Mouse (Mus musculus): Measurements from ENCODE around the gene Klhl23. TPM values are rescaled to one million over a fixed set of nuclear protein-coding genes. Genes with fewer than 3 reads are reported as not detected.

Gene Klhl23
- polyA plus RNA-seq, 1 experiment from 2014 or later = 53.7 TPM

- peak; percentile 93 for ATAC-seq (replicated peaks; ENCODE audit: insufficient number of reproducible peaks, low FRiP score, low TSS enrichment)
- no peaks in the 10 kb centered on the region for H3K27me3 ChIP-seq (ENCODE audit: control insufficient read depth, insufficient read depth, low read length)
- peaks cover 6% of the 10 kb centered on the region for H3K36me3 ChIP-seq (ENCODE audit: control insufficient read depth, insufficient read depth, low read length)
- peak within 1 kb of the TSS; percentile 90 for H3K27ac ChIP-seq (ENCODE audit: low read depth, low read length)
- peak within 1 kb of the TSS; percentile 75 for H3K4me2 ChIP-seq
- peaks cover 2% of the 10 kb centered on the region; the same call in 1 of the 2 replicates for H3K4me1 ChIP-seq (ENCODE audit: control insufficient read depth, insufficient read depth, low read length)
- under 1% methylated on average over 64 of the region's 66 CpGs for WGBS (ENCODE audit: insufficient replicate concordance)
- H3K4me3 ChIP-seq (ENCODE audit: low read depth, low read length) = peak within 1 kb of the TSS; percentile 99
- no peaks in the 10 kb centered on the region for H3K9me3 ChIP-seq (replicated peaks; ENCODE audit: control insufficient read depth, low read length)
- H3K9ac ChIP-seq (ENCODE audit: low read depth, low read length) = peak within 1 kb of the TSS; percentile 99
These were observed 39.8 kb downstream of the Klhl23 start, which contains the start of gene Ssb for GRCm38 (mm10) chr2:69861485-69862091. Gene Ssb (plus strand): TSS chr2:69861562.

GRCm38 (mm10) chr2:69862117-69862657 lies 40.4 kb downstream of the Klhl23 start:
- Histone ChIP-seq H3K4me2 (peak overlapping the region; percentile 75), H3K4me3 (ENCODE audit: low read depth, low read length) (peak overlapping the region; percentile 99), H3K4me1 (ENCODE audit: control insufficient read depth, insufficient read depth, low read length) (peaks cover 2% of the 10 kb centered on the region; the same call in 1 of the 2 replicates), H3K27me3 (ENCODE audit: control insufficient read depth, insufficient read depth, low read length) (no peaks in the 10 kb centered on the region), H3K9me3 (replicated peaks; ENCODE audit: control insufficient read depth, low read length) (no peaks in the 10 kb centered on the region), H3K9ac (ENCODE audit: low read depth, low read length) (peak overlapping the region; percentile 99), H3K27ac (ENCODE audit: low read depth, low read length) (peak overlapping the region; percentile 90), H3K36me3 (ENCODE audit: control insufficient read depth, insufficient read depth, low read length) (peaks cover 8% of the 10 kb centered on the region)
- 2% methylated on average over 13 of the region's 13 CpGs for WGBS (ENCODE audit: insufficient replicate concordance)
- ATAC-seq (replicated peaks; ENCODE audit: insufficient number of reproducible peaks, low FRiP score, low TSS enrichment) = no peak

GRCm38 (mm10) chr2:69883990-69884391 lies 62.2 kb downstream of the Klhl23 start:
- Histone ChIP-seq H3K27ac (ENCODE audit: low read depth, low read length) (no peak overlapping the region), H3K9ac (ENCODE audit: low read depth, low read length) (no peak overlapping the region), H3K9me3 (replicated peaks; ENCODE audit: control insufficient read depth, low read length) (no peaks in the 10 kb centered on the region), H3K27me3 (ENCODE audit: control insufficient read depth, insufficient read depth, low read length) (no peaks in the 10 kb centered on the region), H3K4me1 (ENCODE audit: control insufficient read depth, insufficient read depth, low read length) (0 out of 2 replicates have a peak, but pooled peaks cover 3% of the 10 kb centered on the region), H3K4me3 (ENCODE audit: low read depth, low read length) (no peak overlapping the region), H3K4me2 (peak overlapping the region; percentile 85), H3K36me3 (ENCODE audit: control insufficient read depth, insufficient read depth, low read length) (no peaks in the 10 kb centered on the region)
- no peak for ATAC-seq (replicated peaks; ENCODE audit: insufficient number of reproducible peaks, low FRiP score, low TSS enrichment)
- 70% methylated on average over 2 of the region's 2 CpGs for WGBS (ENCODE audit: insufficient replicate concordance)

- H3K27me3 ChIP-seq (ENCODE audit: control insufficient read depth, insufficient read depth, low read length) = no peaks in the 10 kb centered on the region
- ATAC-seq (replicated peaks; ENCODE audit: insufficient number of reproducible peaks, low FRiP score, low TSS enrichment) = no peak
- H3K4me3 ChIP-seq (ENCODE audit: low read depth, low read length) = peak overlapping the region; percentile 78
- H3K4me2 ChIP-seq = peak overlapping the region; percentile 85
- H3K9me3 ChIP-seq (replicated peaks; ENCODE audit: control insufficient read depth, low read length) = no peaks in the 10 kb centered on the region
- H3K4me1 ChIP-seq (ENCODE audit: control insufficient read depth, insufficient read depth, low read length) = 0 out of 2 replicates have a peak, but pooled peaks cover 3% of the 10 kb centered on the region
- H3K36me3 ChIP-seq (ENCODE audit: control insufficient read depth, insufficient read depth, low read length) = no peaks in the 10 kb centered on the region
- H3K27ac ChIP-seq (ENCODE audit: low read depth, low read length) = no peak overlapping the region
- WGBS (ENCODE audit: insufficient replicate concordance) = 50% methylated on average over 6 of the region's 6 CpGs
- H3K9ac ChIP-seq (ENCODE audit: low read depth, low read length) = peak overlapping the region; percentile 94; the same call in 1 of the 2 replicates
These were observed 62.8 kb downstream of the Klhl23 start for GRCm38 (mm10) chr2:69884581-69884980.

- Histone ChIP-seq H3K27ac (ENCODE audit: low read depth, low read length) (peak overlapping the region; percentile 57), H3K4me2 (peak overlapping the region; percentile 85), H3K9me3 (replicated peaks; ENCODE audit: control insufficient read depth, low read length) (no peaks in the 10 kb centered on the region), H3K27me3 (ENCODE audit: control insufficient read depth, insufficient read depth, low read length) (no peaks in the 10 kb centered on the region), H3K4me1 (ENCODE audit: control insufficient read depth, insufficient read depth, low read length) (0 out of 2 replicates have a peak, but pooled peaks cover 3% of the 10 kb centered on the region), H3K4me3 (ENCODE audit: low read depth, low read length) (peak overlapping the region; percentile 78), H3K9ac (ENCODE audit: low read depth, low read length) (peak overlapping the region; percentile 94), H3K36me3 (ENCODE audit: control insufficient read depth, insufficient read depth, low read length) (no peaks in the 10 kb centered on the region)
- ATAC-seq (replicated peaks; ENCODE audit: insufficient number of reproducible peaks, low FRiP score, low TSS enrichment) = 0 out of 2 replicates have a peak, but pooled peaks have one; percentile 22
- WGBS (ENCODE audit: insufficient replicate concordance) = 5% methylated on average over 12 of the region's 12 CpGs
These were observed 63.3 kb downstream of the Klhl23 start for GRCm38 (mm10) chr2:69885050-69885449.

DNA sequence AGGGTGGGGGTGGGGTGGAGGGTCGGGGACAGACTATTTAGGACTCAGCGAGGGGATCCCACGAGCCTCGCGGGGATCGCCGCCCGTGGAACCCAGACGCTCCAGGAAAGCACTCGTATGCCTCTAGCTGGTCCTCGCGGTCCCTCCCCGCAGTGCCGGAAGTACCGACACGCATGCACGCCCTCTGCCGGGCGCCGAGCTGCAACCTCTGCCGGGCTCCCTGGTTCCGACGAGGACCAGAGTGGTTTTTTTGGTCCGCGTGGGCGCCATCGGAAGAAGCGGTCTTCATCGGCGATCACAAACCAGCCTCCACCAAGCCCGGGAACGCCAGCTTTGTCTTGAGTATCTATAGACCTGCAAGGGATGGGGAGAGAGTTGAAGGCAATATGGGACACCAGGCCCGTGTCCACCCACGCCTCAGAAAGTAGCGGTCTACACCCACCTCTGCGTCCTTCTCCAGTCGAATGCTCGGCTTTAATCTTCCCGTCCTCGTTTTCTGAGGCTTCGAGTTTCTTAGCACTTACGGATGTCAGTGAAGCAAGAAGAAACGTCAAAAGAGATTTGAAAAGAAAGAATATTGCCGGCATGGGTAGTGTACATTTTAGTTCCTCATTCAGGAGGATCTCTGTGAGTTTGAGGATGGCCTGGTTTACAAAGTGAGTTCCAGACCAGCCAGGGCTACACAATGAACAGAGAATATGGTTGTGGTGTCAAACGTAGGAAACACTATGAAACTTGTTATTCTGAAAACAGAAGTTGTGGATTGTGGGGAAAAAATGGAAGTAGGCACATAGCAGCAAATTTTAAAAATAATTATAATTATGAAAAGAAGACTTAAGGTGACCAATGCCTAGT lies 63.9 kb downstream of the Klhl23 start, which contains the start of gene Mettl5:
Gene Mettl5 (minus strand): TSS at position 165 of the 855 bp plus-strand sequence.
- ATAC-seq (replicated peaks; ENCODE audit: insufficient number of reproducible peaks, low FRiP score, low TSS enrichment) = peak; percentile 88
- Histone ChIP-seq H3K4me2 (peak within 1 kb of the TSS; percentile 85), H3K9ac (ENCODE audit: low read depth, low read length) (peak within 1 kb of the TSS; percentile 94), H3K27me3 (ENCODE audit: control insufficient read depth, insufficient read depth, low read length) (no peaks in the 10 kb centered on the region), H3K4me3 (ENCODE audit: low read depth, low read length) (peak within 1 kb of the TSS; percentile 78), H3K9me3 (replicated peaks; ENCODE audit: control insufficient read depth, low read length) (no peaks in the 10 kb centered on the region), H3K36me3 (ENCODE audit: control insufficient read depth, insufficient read depth, low read length) (no peaks in the 10 kb centered on the region), H3K4me1 (ENCODE audit: control insufficient read depth, insufficient read depth, low read length) (0 out of 2 replicates have a peak, but pooled peaks cover 3% of the 10 kb centered on the region), H3K27ac (ENCODE audit: low read depth, low read length) (peak within 1 kb of the TSS; percentile 57)
- 2% methylated on average over 45 of the region's 45 CpGs for WGBS (ENCODE audit: insufficient replicate concordance)

Other genes starting within 250 kb of the Klhl23 start
- gene Lrp2, start 235.9 kb upstream of the Klhl23 start, polyA plus RNA-seq (2014; fragmentation: Nextera tagmentation; extraction: Ambion mirVana) = 0.65 and 1.0 TPM in 2 replicates
- gene Bbs5, start 174.8 kb upstream of the Klhl23 start, polyA plus RNA-seq (2014; fragmentation: Nextera tagmentation; extraction: Ambion mirVana) = 11.1 and 12.4 TPM in 2 replicates
- gene Klhl41, start 151.8 kb upstream of the Klhl23 start, polyA plus RNA-seq (2014; fragmentation: Nextera tagmentation; extraction: Ambion mirVana) = 14.6 and 16.4 TPM in 2 replicates
- 23.5 and 24.4 TPM in 2 replicates for gene Fastkd1, start 108.4 kb upstream of the Klhl23 start, polyA plus RNA-seq (2014; fragmentation: Nextera tagmentation; extraction: Ambion mirVana)
- gene Ppig, start 99.4 kb upstream of the Klhl23 start, polyA plus RNA-seq (2014; fragmentation: Nextera tagmentation; extraction: Ambion mirVana) = 76.8 and 87.8 TPM in 2 replicates
- gene Ccdc173, start 32.4 kb upstream of the Klhl23 start, polyA plus RNA-seq (2014; fragmentation: Nextera tagmentation; extraction: Ambion mirVana) = 1.0 and 2.0 TPM in 2 replicates
- gene Phospho2, start 32.3 kb upstream of the Klhl23 start, polyA plus RNA-seq (2014; fragmentation: Nextera tagmentation; extraction: Ambion mirVana) = 23.4 and 23.7 TPM in 2 replicates
- gene Ssb, start 39.6 kb downstream of the Klhl23 start, polyA plus RNA-seq (2014; fragmentation: Nextera tagmentation; extraction: Ambion mirVana) = 229 and 233 TPM in 2 replicates
- gene Mettl5, start 63.7 kb downstream of the Klhl23 start, polyA plus RNA-seq (2014; fragmentation: Nextera tagmentation; extraction: Ambion mirVana) = 34.7 and 36.4 TPM in 2 replicates
- 13.8 and 14.7 TPM in 2 replicates for gene Ubr3, start 75.3 kb downstream of the Klhl23 start, polyA plus RNA-seq (2014; fragmentation: Nextera tagmentation; extraction: Ambion mirVana)
- 0.21 and 0.30 TPM in 2 replicates for gene Myo3b, start 217.2 kb downstream of the Klhl23 start, polyA plus RNA-seq (2014; fragmentation: Nextera tagmentation; extraction: Ambion mirVana)